Mouse (Mus musculus) T-helper 17 cell (primary cell): ENCODE data around the gene Pmf1.

Source experiments
- in situ Hi-C, 2 experiments: fragments of 300-600 bp; cut with MboI, MseI; formaldehyde crosslinking; loops; 1 replicate in 1 of 2; 2 replicates in 1 of 2; pipeline ENCODE4 v1.15.1; 2025; ENCODE audit warnings: high pct_unique_total_duplicates in 2 of 2

The Pmf1 gene

GRCm38 (mm10) chr3:88409741-88410644 lies at the start of gene Pmf1:
TSS of gene Pmf1 (minus strand) at chr3:88410331.
- in situ Hi-C loops, result loop anchor here (5.0 kb wide), 3 partner anchors 62 to 122 kb away; partner anchors contain the start of gene Mex3a (in 1 of the 2)

DNA sequence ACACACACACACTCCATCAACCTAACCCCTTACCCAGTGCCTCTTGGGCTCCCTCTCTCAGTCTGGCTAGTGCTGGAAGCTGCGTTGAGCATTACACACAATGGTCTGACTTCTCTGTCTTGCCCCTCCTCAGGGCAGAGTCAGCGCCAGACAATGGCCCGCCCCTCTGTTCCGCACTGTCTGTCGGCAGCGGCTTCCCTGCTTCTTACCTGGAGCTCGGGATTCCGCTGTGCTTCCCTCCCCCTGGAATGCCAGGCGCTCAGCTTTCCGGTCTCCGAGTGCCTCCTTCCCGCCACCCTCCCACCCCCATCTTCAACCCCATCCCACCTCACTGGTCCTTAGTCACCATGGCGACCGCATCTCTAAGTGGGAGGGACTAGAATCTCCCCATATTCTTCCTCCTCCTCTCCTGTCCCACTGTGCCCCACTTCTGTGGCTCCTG lies 48.7 kb upstream of the Pmf1 start:
- in situ Hi-C loops, result no loop called here

- in situ Hi-C loops, result no loop called here
Measured at GRCm38 (mm10) chr3:88456746-88457532, 46.8 kb upstream of the Pmf1 start.

- in situ Hi-C loops, result no loop called here
Measured at GRCm38 (mm10) chr3:88456313-88456712, 46.2 kb upstream of the Pmf1 start.

DNA sequence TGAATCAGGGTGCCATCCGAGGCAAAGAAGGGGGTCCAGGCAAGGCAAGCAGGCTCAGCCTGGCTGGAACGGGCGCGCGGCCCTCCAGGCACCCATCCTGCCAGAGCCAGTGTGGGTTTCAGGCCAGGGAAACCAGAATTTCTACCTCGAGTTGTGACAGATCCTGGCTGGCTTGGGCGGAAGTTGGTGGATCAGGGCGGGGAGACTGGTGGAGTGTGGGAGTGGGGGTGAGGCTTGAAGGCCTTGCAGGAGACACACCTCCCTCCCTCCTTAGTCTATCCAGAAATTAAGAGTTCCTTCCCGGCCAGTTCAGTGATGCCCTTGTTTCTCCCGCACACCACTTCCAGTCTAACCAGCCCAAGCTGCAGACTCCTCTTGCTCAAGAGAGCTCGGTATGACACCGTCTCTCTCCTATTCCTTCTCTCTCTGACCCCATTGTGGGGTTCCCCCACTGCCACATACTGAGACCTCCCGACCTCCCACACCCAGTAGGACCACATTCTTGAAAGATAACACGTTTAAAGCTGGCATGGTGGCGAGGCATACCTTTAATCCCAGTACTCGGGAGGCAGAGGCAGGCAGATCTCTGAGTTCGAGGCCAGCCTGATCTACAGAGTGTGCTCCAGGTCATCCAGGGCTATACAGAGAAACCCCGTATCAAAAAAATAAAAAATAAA lies 45.6 kb upstream of the Pmf1 start:
- in situ Hi-C loops, result no loop called here

GRCm38 (mm10) chr3:88454762-88455587 lies 44.8 kb upstream of the Pmf1 start:
- in situ Hi-C loops, result no loop called here

GRCm38 (mm10) chr3:88453986-88454385 lies 43.9 kb upstream of the Pmf1 start:
- in situ Hi-C loops, result no loop called here

DNA sequence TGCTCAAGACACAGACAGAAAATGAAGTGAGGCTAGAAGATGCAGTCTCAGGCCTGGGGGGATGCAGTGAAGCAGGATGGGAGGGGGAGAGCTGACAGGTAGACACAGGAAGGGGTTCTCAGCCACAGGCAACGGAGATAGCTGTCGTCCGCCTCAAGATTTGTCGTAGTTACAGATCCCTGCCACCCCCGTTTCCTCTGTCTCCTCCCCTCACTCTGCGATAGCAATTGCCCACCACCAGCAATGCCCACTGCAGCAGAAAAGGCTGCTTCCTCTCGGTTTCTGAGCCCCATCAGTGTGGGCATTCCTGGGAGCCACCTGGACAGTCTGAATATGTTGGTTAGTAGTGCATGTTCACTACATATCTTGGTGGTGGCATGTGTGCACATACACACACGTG lies 43.2 kb upstream of the Pmf1 start:
- in situ Hi-C loops, result no loop called here

DNA sequence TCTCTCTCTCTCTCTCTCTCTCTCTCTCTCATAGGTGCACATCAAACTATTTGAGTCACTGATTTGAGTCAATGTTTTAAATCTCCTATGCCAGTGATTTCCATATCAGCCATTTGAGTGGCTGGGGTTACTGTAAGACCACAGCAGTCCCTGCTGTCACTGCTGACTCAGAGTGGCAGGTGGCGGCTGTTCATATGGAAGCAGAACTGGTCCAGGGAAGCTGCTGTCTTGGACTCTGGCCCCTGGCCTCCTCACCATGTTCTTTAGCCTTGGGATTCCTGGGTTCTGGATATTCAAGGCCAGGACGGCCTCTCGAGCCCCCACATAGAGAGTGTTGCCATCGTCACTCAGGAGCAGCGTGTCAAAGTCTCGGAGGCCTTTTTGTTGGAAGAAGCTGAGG lies 42.6 kb upstream of the Pmf1 start:
- in situ Hi-C loops, result no loop called here

DNA sequence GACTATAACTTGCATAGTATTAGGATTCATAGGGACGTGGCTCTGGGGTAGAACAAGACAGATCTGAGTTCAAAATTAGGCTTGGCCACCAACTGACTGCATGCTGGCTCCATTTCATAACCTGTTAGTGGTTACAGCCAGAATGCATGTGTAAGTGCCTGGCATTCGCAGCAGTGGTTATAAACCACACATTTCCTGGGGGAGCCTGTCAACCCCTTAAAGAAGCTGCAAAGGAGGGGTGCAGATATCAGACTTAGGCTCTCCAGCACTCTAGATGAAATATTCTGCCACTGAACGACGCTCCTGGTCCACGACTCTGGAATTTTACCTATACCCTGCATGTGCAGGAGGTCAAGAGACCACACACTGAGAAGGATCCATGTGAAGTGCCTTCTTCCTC lies 42.1 kb upstream of the Pmf1 start:
- in situ Hi-C loops, result no loop called here

DNA sequence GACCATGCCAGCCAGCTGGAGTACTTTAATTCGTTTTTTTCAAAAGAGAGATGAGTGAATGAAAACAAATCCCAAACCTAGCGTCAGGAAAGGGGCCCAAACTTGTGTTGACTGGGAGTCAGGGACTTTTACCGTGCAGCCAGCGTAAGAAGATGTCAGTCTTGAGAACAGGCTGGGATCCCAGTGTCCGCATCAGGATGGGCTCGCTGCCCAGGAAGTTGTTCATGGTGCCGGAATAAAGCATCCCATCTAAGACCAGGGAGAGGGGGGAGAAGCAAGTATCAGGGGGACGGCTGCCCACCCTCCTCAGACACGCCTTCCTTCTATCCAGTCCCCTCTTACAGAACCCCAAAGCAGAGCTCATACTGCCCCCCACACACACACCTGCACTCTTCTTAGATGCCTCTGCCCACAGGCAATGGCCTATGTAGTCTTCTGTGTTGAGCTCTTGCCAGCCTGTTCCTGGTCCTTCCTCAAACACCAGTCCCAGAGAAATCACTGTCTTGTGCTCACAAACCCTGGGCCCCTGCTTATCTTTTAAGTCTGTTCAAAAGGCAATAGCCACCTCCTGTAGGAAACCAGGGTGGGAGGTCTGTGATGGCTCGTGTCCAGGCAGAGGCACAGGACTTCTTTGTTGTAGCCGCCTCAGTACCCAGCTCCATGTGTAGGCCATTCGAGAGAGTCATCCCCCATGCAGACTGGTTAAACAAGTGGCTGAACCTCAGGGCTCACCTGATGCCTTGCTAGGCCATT lies 40.4 kb upstream of the Pmf1 start:
- in situ Hi-C loops, result no loop called here

- in situ Hi-C loops, result no loop called here
Measured at GRCm38 (mm10) chr3:88449395-88450023, 39.4 kb upstream of the Pmf1 start.

DNA sequence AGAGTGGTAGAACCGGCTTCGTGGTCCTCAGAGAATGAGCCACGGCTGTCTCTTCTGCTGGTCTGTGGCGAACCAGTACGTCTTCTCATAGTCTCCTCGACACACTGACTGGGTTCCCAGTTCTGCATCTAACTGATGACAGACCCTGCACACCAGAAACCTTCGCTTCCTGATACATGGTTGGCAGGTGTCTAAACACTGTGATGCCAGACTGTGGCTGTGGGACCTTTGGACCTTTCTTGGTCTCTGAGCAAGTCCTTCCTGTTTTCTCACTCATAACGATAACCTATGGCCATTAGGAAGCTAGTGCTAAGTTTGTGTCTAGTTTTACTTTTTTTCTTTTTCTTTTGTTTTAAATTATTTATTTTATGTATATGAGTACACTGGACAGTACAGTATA lies 38.3 kb upstream of the Pmf1 start:
- in situ Hi-C loops, result no loop called here

DNA sequence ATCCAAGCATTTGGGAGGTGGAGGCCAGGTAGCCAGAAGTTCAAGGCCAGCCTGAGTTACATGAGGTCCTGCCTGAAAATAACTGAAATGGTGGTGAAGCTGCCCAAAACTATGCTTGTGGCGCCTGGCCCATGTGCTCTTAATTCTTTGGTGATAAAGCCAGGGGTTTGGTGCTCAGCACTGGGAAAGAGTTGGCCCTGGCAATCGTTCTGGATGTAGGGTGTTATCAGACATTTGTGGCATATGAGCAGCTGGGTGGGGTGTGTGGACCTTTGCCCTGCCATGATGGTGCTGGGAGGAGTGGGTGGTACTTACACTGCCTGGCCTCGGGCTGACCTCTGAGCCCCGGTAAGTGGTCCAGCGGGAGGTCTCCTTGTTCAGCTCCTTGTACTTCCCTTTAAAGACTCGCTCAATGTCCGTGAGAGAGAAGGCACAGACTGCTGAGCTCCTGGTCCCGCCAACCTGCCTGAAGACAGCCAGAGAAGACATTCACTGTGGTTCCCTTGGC lies 37.6 kb upstream of the Pmf1 start:
- in situ Hi-C loops, result no loop called here

DNA sequence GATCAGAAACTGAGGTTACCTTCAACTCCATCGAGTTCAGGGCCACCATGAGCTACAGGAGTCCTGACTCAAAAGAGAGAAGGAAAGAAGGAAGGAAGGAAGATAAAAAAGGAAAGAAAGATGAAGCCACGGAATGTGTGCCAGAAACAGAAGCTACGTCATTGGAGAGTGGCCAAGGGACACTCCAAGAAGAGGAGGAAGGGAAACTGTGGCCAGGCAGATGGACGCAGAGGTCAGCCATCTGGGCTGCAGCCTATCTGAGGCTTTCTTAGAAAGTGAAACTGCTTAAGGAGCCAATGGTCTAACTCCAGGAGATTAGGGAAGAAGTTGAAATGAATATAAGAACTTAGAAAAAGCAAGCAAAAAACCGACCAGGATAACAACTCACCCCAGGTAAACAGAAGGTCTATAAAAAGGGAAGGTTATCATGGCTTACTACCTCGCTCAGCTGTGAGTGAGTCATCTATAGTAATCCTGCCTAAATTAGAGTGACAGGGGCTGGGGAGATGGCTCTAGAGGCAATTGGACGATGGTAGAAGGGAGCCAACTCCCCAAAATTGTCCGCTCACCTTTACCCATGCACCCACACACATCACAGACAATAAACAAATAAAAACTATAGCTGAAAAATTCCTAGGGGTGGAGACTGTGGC lies 36.5 kb upstream of the Pmf1 start:
- in situ Hi-C loops, result no loop called here

GRCm38 (mm10) chr3:88442888-88443287 lies 32.8 kb upstream of the Pmf1 start:
- in situ Hi-C loops, result no loop called here

DNA sequence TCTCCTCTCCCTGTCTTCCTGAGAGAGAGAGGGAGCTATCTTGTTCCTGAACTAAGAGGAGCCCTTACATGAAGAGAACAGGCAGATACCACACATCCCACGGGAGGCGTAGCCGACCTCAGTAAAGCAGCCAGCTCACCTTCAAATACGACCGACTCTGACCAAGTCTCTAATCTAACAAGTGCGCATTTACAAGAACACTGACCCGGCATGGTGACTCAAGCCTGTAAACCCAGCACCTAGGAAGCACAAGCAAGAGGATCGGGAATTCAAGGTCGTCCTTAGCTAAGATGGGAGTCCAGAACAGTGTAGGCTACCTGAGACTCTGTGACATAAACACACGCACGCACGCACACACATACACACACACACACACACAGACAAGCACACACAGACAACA lies 32.4 kb upstream of the Pmf1 start:
- in situ Hi-C loops, result no loop called here

DNA sequence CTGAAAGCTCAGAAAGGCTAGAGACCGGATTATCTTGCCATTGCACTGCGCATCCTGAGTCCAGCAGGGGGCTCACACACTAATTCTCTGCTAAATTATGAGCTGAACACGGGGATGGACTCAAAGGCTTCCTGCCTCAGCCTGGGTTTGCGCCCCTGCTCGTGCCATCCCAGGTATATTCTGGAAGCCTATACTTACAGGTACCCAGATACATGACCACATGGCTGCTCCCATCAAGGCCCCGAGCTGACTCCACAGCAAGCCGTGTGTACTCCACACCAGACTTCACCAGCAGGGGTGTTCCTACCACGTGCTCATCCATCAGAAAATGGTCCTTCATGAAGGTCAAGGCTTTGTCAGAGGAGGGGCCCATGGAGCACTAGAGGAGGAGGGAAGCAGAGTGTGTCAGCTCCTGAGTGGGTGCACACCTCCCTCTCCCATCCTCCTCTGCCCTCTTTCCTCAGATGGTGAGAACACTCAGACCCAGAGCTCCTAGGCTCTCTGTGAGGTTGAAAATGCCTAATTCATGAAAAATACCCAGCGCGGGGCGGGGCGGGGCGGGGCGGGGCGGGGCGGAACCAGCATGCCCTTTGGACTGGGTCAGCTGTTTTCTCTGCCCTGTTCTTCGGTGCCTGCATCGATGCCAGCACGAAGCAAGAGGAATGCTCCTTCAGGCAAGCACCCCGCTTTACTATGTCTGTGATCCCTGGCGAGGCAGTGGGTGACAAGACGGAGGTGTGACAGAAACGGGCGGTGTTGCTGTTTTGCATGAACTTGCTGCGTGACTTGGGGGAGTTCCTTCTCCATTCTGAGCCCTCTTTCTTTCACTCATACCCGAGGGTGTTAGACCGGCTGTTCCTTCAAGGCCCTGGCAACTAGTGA lies 30.6 kb upstream of the Pmf1 start:
- in situ Hi-C loops, result no loop called here
